Comparison of ENCODE assay signal across 8 mouse cellular contexts in the genomic region with DNA sequence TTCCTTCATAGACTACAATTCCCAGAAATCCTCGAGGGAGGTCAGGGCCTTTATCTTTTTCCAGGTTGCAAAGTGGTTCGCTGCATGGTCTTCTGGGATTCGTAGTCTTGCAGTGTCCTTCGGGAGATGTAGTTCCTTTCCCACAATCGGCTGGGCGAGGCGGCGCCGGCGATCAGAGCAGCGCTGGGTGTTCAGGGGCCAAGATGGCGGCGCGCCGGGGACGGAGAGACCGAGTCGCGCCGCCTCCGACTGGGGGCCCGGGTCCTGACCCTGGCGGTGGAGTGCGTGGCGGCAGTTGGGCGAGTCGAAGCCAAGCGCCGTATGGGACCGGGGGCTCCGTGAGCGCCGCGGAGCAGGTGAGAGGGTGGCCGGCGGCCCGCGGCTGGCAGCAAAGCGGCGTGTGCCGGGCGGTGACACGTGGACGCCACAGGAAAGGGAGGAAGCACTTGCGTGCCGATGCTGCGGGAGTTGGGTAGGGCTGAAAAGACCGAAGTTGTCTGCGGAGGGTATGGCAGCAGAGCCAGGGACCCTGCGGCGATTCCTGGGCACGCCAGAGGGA. TPM values are rescaled to one million over a fixed set of nuclear protein-coding genes. Genes with fewer than 3 reads are reported as not detected.
DNase-seq lines count a peak whose midpoint lies in the region; ATAC-seq and TF ChIP-seq lines count a peak whose summit lies in the region.

No protein-coding gene starts in this region.

- H3K9ac ChIP-seq in kidney, embryonic 14.5 days (ENCODE audit: low read depth, low read length), result peak overlapping the region; percentile 74
- peak overlapping the region; percentile 76 for H3K9ac ChIP-seq in limb, embryonic 15.5 days

- TF ChIP-seq POLR2A in bone marrow macrophage, adult 2 months (IDR thresholded peaks at IDR 0.05; ENCODE audit: borderline replicate concordance, low read depth, low read length), result no peak
- TF ChIP-seq POLR2A in embryonic fibroblast, embryonic 13.5 days (IDR thresholded peaks at IDR 0.05; ENCODE audit: low read depth, low read length), result peak; percentile 43; the same call in 1 of the 2 replicates

- H3K4me3 ChIP-seq in bone marrow macrophage, adult 2 months (ENCODE audit: insufficient read depth, low read length), result peak overlapping the region; percentile 100
- H3K4me3 ChIP-seq in embryonic fibroblast, embryonic 13.5 days (ENCODE audit: insufficient read depth, low read length), result peak overlapping the region; percentile 75
- peak overlapping the region; percentile 72 for H3K4me3 ChIP-seq in kidney, embryonic 14.5 days (ENCODE audit: low read length)
- H3K4me3 ChIP-seq in limb, embryonic 15.5 days, result peak overlapping the region; percentile 98

- H3K9me3 ChIP-seq in kidney, embryonic 14.5 days (ENCODE audit: control insufficient read depth, low read length), result no peaks in the 10 kb centered on the region
- H3K9me3 ChIP-seq in limb, embryonic 15.5 days, result no peaks in the 10 kb centered on the region

- peaks cover 7% of the 10 kb centered on the region for H3K36me3 ChIP-seq in kidney, embryonic 14.5 days (ENCODE audit: control insufficient read depth, insufficient read depth, low read length)
- peaks cover 2% of the 10 kb centered on the region; the same call in 1 of the 2 replicates for H3K36me3 ChIP-seq in limb, embryonic 15.5 days

- TF ChIP-seq CTCF in bone marrow macrophage, adult 2 months (IDR thresholded peaks at IDR 0.05; ENCODE audit: low read depth, low read length), result no peak
- no peak for TF ChIP-seq CTCF in embryonic fibroblast, embryonic 13.5 days (IDR thresholded peaks at IDR 0.05; ENCODE audit: borderline replicate concordance, insufficient read depth, low read length)

- ATAC-seq in kidney, embryonic 14.5 days (ENCODE audit: low FRiP score, low TSS enrichment), result peak; percentile 95
- peak; percentile 90 for ATAC-seq in limb, embryonic 15.5 days (ENCODE audit: insufficient number of reproducible peaks, low FRiP score, low TSS enrichment, low read depth)

- no peaks in the 10 kb centered on the region for H3K27me3 ChIP-seq in kidney, embryonic 14.5 days (ENCODE audit: control insufficient read depth, insufficient read depth, low read length)
- no peaks in the 10 kb centered on the region for H3K27me3 ChIP-seq in limb, embryonic 15.5 days

- peaks cover 14% of the 10 kb centered on the region for H3K4me1 ChIP-seq in bone marrow macrophage, adult 2 months (ENCODE audit: control insufficient read depth, insufficient read depth, low read length)
- no peaks in the 10 kb centered on the region; the same call in 1 of the 2 replicates for H3K4me1 ChIP-seq in embryonic fibroblast, embryonic 13.5 days (ENCODE audit: control insufficient read depth, insufficient read depth, low read length)
- peaks cover 9% of the 10 kb centered on the region; the same call in 1 of the 2 replicates for H3K4me1 ChIP-seq in kidney, embryonic 14.5 days (ENCODE audit: control insufficient read depth, insufficient read depth, low read length)
- H3K4me1 ChIP-seq in limb, embryonic 15.5 days, result peaks cover 25% of the 10 kb centered on the region; the same call in 1 of the 2 replicates

- peak overlapping the region; percentile 99 for H3K27ac ChIP-seq in bone marrow macrophage, adult 2 months (ENCODE audit: insufficient read depth, low read depth, low read length)
- H3K27ac ChIP-seq in embryonic fibroblast, embryonic 13.5 days (ENCODE audit: insufficient read depth, low read length), result peak overlapping the region; percentile 94
- peak overlapping the region; percentile 88 for H3K27ac ChIP-seq in kidney, embryonic 14.5 days (ENCODE audit: low read depth, low read length)
- H3K27ac ChIP-seq in limb, embryonic 15.5 days, result peak overlapping the region; percentile 97

- DNase-seq in A20 (ENCODE audit: low read depth, low spot score), result peak; percentile 96
- peak; percentile 96 to 97 for DNase-seq in heart, adult 9 months (ENCODE audit: low spot score in 2 of 2)
- DNase-seq in monocyte, adult 2 months (ENCODE audit: low read depth in 1 of 2, low spot score in 2 of 2), result peak; percentile 81 to 86
- peak; percentile 94 to 96 for DNase-seq in spleen, postnatal 36 days (ENCODE audit: low spot score in 2 of 2)

- H3K4me2 ChIP-seq in kidney, embryonic 14.5 days (replicated peaks; ENCODE audit: low read depth, low read length), result peak overlapping the region; percentile 80
- peak overlapping the region; percentile 63 for H3K4me2 ChIP-seq in limb, embryonic 15.5 days

- under 1% methylated on average over 52 of the region's 52 CpGs for WGBS in kidney, embryonic 14.5 days
- WGBS in limb, embryonic 15.5 days, result under 1% methylated on average over 52 of the region's 52 CpGs

RNA-seq across cellular contexts. Expression of a gene that starts 11.5 kb away (rescaled TPM):
- 103 and 106 TPM in 2 replicates for polyA plus RNA-seq in bone marrow macrophage, adult 2 months (2012; ENCODE audit: insufficient read depth, insufficient read length, missing spikeins)
- 116 and 124 TPM in 2 replicates for polyA plus RNA-seq in embryonic fibroblast, embryonic 13.5 days (2011; ENCODE audit: insufficient read length, low read depth, missing spikeins)
- 79.6 and 97.2 TPM in 2 replicates for polyA plus RNA-seq in kidney, embryonic 14.5 days (2014; fragmentation: Nextera tagmentation; extraction: Ambion mirVana)
- polyA plus RNA-seq in limb, embryonic 15.5 days (2015; fragmentation: Nextera tagmentation; extraction: Ambion mirVana), result 87.0 and 103 TPM in 2 replicates

RNA-seq across cellular contexts. Expression of a gene that starts 11.8 kb away (rescaled TPM):
- 10.9 and 16.5 TPM in 2 replicates for polyA plus RNA-seq in bone marrow macrophage, adult 2 months (2012; ENCODE audit: insufficient read depth, insufficient read length, missing spikeins)
- 46.9 and 58.0 TPM in 2 replicates for polyA plus RNA-seq in embryonic fibroblast, embryonic 13.5 days (2011; ENCODE audit: insufficient read length, low read depth, missing spikeins)
- polyA plus RNA-seq in kidney, embryonic 14.5 days (2014; fragmentation: Nextera tagmentation; extraction: Ambion mirVana), result 39.5 and 54.4 TPM in 2 replicates
- 36.8 and 37.0 TPM in 2 replicates for polyA plus RNA-seq in limb, embryonic 15.5 days (2015; fragmentation: Nextera tagmentation; extraction: Ambion mirVana)

RNA-seq across cellular contexts. Expression of a gene that starts 19.2 kb away (rescaled TPM):
- 15.8 and 16.8 TPM in 2 replicates for polyA plus RNA-seq in bone marrow macrophage, adult 2 months (2012; ENCODE audit: insufficient read depth, insufficient read length, missing spikeins)
- polyA plus RNA-seq in embryonic fibroblast, embryonic 13.5 days (2011; ENCODE audit: insufficient read length, low read depth, missing spikeins), result 56.2 and 57.1 TPM in 2 replicates
- 80.6 and 114 TPM in 2 replicates for polyA plus RNA-seq in kidney, embryonic 14.5 days (2014; fragmentation: Nextera tagmentation; extraction: Ambion mirVana)
- polyA plus RNA-seq in limb, embryonic 15.5 days (2015; fragmentation: Nextera tagmentation; extraction: Ambion mirVana), result 70.4 and 79.6 TPM in 2 replicates

RNA-seq across cellular contexts. Expression of a gene that starts 53.2 kb away (rescaled TPM):
- polyA plus RNA-seq in bone marrow macrophage, adult 2 months (2012; ENCODE audit: insufficient read depth, insufficient read length, missing spikeins), result 6.7 and 6.9 TPM in 2 replicates
- 4.7 and 5.4 TPM in 2 replicates for polyA plus RNA-seq in embryonic fibroblast, embryonic 13.5 days (2011; ENCODE audit: insufficient read length, low read depth, missing spikeins)
- polyA plus RNA-seq in kidney, embryonic 14.5 days (2014; fragmentation: Nextera tagmentation; extraction: Ambion mirVana), result 2.8 and 4.2 TPM in 2 replicates
- polyA plus RNA-seq in limb, embryonic 15.5 days (2015; fragmentation: Nextera tagmentation; extraction: Ambion mirVana), result 8.8 and 9.2 TPM in 2 replicates

RNA-seq across cellular contexts. Expression of a gene that starts 58.2 kb away (rescaled TPM):
- polyA plus RNA-seq in bone marrow macrophage, adult 2 months (2012; ENCODE audit: insufficient read depth, insufficient read length, missing spikeins), result 9.6 and 13.2 TPM in 2 replicates
- polyA plus RNA-seq in embryonic fibroblast, embryonic 13.5 days (2011; ENCODE audit: insufficient read length, low read depth, missing spikeins), result 10.5 and 15.3 TPM in 2 replicates
- polyA plus RNA-seq in kidney, embryonic 14.5 days (2014; fragmentation: Nextera tagmentation; extraction: Ambion mirVana), result 9.0 and 17.0 TPM in 2 replicates
- 16.3 and 17.3 TPM in 2 replicates for polyA plus RNA-seq in limb, embryonic 15.5 days (2015; fragmentation: Nextera tagmentation; extraction: Ambion mirVana)

Comparison
In these comparisons a context has a peak if more than half of its experiments do, and no peak if none do; other contexts are left out.
1. Peak in every context shown above with its lines: DNase-seq, ATAC-seq, H3K4me3 ChIP-seq and H3K27ac ChIP-seq.